Mouse (Mus musculus) C3H10T1/2 (cell line): ENCODE data around the gene Ankrd66. TPM values are rescaled to one million over a fixed set of nuclear protein-coding genes. Genes with fewer than 3 reads are reported as not detected.

Experiments used
- polyA plus RNA-seq, 2 experiments: library from polyadenylated mRNA; unstranded; fragments of >200 nt; fragmentation: generic; extraction: Trizol; gene quantifications; one replicate each; pipeline ENCODE4 v1.2.1; 2012; ENCODE audit warnings: missing spikeins in 2 of 2

Ankrd66 gene
- polyA plus RNA-seq: under 1 TPM; 0.09 to 0.19 TPM

DNA sequence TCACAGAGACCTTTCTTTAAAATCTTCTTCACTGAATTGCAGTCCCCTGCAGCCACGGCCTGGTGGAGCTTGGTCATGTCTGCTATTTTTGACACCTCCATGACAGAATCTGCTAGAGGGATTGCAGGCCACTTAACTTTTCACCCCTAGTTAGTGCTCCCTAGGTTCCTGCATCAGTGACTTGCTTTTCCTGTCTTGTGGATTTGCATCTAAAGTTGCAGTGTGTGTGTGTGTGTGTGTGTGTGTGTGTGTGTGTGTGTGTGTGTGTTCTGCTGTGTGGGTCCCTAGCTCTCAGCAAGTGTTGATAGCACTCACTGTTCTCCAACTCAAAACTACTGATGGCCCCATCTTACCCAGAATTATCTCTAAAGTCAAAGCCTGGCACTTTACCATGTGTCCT lies at the start of gene Ankrd66:
TSS of gene Ankrd66 (minus strand) at position 101 of the 400 bp plus-strand sequence.

DNA sequence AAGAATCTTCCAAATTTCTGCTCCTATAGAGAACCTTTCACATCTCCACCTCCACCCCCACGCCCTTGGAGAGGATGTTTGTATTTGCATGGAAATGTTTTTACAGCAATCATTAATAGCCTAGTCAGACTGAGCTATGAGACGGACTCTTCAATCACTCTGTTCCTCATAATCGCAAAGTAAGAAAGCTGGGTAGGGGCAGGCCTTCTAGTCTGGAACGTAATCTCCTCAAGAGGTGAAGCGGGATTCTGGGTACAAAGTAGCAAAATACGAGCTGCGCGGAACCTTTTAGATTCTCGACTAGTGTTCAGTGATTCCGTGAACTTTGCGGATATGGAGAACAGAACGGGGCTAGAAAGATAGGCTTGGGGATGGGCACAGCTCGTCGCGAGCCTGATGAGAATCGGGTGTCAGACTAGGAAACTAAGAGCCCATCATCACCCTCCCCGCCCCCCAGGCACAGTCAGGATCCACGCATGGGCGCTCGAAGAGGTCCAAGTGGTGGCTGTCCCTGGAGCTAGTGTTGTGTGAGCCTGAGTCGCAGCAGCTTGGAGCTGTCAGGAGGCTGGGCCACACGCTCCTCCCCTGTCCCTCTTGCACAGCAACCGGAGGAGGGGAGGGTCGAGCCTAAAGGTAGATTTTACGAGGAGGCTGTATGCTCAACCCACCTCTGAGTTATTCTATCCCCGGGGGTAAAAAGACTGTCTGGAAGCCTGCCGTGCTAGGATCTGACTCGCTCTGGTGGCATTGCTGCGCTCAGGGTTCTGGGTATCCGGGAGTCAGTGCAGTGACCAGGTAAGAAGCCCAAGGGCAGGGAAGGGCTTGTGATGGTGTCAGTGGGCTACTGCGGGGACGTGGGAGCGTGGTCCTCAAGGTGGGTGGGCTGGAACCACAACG lies 24.8 kb upstream of the Ankrd66 start, which contains the start of gene Pla2g7:
TSS of gene Pla2g7 (plus strand) at position 107 of the 897 bp plus-strand sequence.

DNA sequence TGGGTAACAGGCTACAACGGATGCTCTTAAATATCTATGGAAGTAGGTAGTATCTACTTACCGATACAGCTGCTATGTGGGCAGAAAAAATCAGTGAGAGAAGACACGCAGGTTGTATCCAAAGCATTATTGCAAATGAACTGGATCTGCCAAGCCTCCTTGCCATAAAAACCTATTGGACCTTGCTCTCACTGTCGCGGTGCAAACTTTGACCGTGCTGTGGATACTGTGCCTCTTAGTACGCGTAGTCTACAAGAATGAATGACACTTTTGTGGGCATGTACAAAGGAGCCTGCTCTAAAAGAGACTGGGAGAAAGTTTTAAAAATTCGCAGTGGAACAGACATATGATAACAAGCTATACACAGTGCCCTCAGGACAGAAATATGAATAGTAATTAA lies 40.8 kb downstream of the Ankrd66 start, which contains the start of gene Mep1a:
TSS of gene Mep1a (minus strand) at position 221 of the 400 bp plus-strand sequence.

Other genes with a start within 250 kb of the Ankrd66 start
- gene Adgrf5, start 183.2 kb downstream of the Ankrd66 start, polyA plus RNA-seq: under 1 TPM; 0.01 to 0.05 TPM
- gene Mep1a, start 40.8 kb downstream of the Ankrd66 start, polyA plus RNA-seq: under 1 TPM; 0.08 to 0.45 TPM
- gene Pla2g7, start 24.5 kb upstream of the Ankrd66 start, polyA plus RNA-seq: 1 to 10 TPM in 1 of 2 experiments, under 1 TPM in 1; 0.21 to 1.3 TPM
- under 1 TPM in 1 of 2 experiments, not detected in 1; 0.02 TPM for gene Tdrd6, start 86.7 kb upstream of the Ankrd66 start, polyA plus RNA-seq
- 1 to 10 TPM in 1 of 2 experiments, under 1 TPM in 1; 0.18 to 2.8 TPM for gene Slc25a27, start 123.6 kb upstream of the Ankrd66 start, polyA plus RNA-seq
- 1 to 10 TPM in 1 of 2 experiments, under 1 TPM in 1; 0.09 to 7.1 TPM for gene Cyp39a1, start 123.8 kb upstream of the Ankrd66 start, polyA plus RNA-seq